Mouse (Mus musculus) MEL (cell line): ENCODE data around the gene Btbd1. TPM values are rescaled to one million over a fixed set of nuclear protein-coding genes. Genes with fewer than 3 reads are reported as not detected.

Source experiments
- DNase-seq: peaks from one replicate; pipeline ENCODE4 v3.0.0; 2011; ENCODE audit warnings: low read depth, low spot score
- H3K27ac ChIP-seq: 2 replicates; pipeline ENCODE4 v1.5.1; 2012; ENCODE audit warnings: low read depth, mild to moderate bottlenecking, control low read depth, low read length, moderate library complexity; ENCODE audit not compliant: control insufficient read depth
- H3K27me3 ChIP-seq, 2 experiments: fragments of 150-350 bp in 1 of 2; sonication (generic) in 1 of 2; 2 replicates each; pipeline ENCODE4 v1.6.1; 2012; ENCODE audit warnings: low read length in 2 of 2, mild to moderate bottlenecking in 2 of 2, improper control_type of control experiment in 1 of 2, moderate library complexity in 1 of 2; ENCODE audit not compliant: insufficient read depth in 2 of 2, control insufficient read depth in 1 of 2
- H3K36me3 ChIP-seq, 2 experiments: 2 replicates each; pipeline ENCODE4 v1.6.1; 2012 to 2014; ENCODE audit warnings: low read length in 2 of 2, improper control_type of control experiment in 1 of 2, inconsistent platforms in 1 of 2, mild to moderate bottlenecking in 1 of 2; ENCODE audit not compliant: insufficient read depth in 2 of 2, control insufficient read depth in 1 of 2
- H3K4me1 ChIP-seq, 2 experiments: fragments of 150-350 bp in 1 of 2; sonication (generic) in 1 of 2; 2 replicates each; pipeline ENCODE4 v1.6.1; 2012; ENCODE audit warnings: low read length in 2 of 2, improper control_type of control experiment in 1 of 2, mild to moderate bottlenecking in 1 of 2; ENCODE audit not compliant: insufficient read depth in 2 of 2, control insufficient read depth in 1 of 2
- H3K4me3 ChIP-seq, 2 experiments: fragments of 150-350 bp in 1 of 2; sonication (generic) in 1 of 2; 2 replicates each; pipeline ENCODE4 v1.5.1; 2012; ENCODE audit warnings: low read depth in 2 of 2, low read length in 2 of 2, mild to moderate bottlenecking in 2 of 2, moderate library complexity in 2 of 2, control low read depth in 1 of 2, improper control_type of control experiment in 1 of 2; ENCODE audit not compliant: control insufficient read depth in 1 of 2, insufficient read depth in 1 of 2
- H3K79me2 ChIP-seq: 2 replicates; pipeline ENCODE4 v1.6.1; 2012; ENCODE audit warnings: mild to moderate bottlenecking, low read length, moderate library complexity; ENCODE audit not compliant: control insufficient read depth, poor library complexity, insufficient read depth
- H3K9ac ChIP-seq: 2 replicates; pipeline ENCODE4 v1.6.1; 2012; ENCODE audit warnings: low read depth, mild to moderate bottlenecking, control low read depth, low read length, moderate library complexity; ENCODE audit not compliant: control insufficient read depth, poor library complexity, severe bottlenecking
- H3K9me3 ChIP-seq: fragments of 150-350 bp; sonication (generic); replicated peaks from 2 replicates; pipeline ENCODE4 v1.6.1; 2012; ENCODE audit warnings: mild to moderate bottlenecking, low read length, improper control_type of control experiment, moderate library complexity; ENCODE audit not compliant: insufficient read depth
- BHLHE40 ChIP-seq: IDR thresholded peaks from 2 replicates; pipeline ENCODE4 v1.6.1; 2012; ENCODE audit warnings: low read depth, mild to moderate bottlenecking, inconsistent platforms, low read length, improper control_type of control experiment, borderline replicate concordance
- CHD1 ChIP-seq: IDR thresholded peaks from 2 replicates; pipeline ENCODE4 v1.6.1; 2012; ENCODE audit warnings: low read depth, mild to moderate bottlenecking, inconsistent platforms, low read length, improper control_type of control experiment
- CHD2 ChIP-seq: IDR thresholded peaks from 2 replicates; pipeline ENCODE4 v1.6.1; 2011; ENCODE audit warnings: low read length, improper control_type of control experiment
- CTCF ChIP-seq, 3 experiments: IDR thresholded peaks in 2 of 3; conservative IDR thresholded peaks in 1 of 3; 2 replicates each; pipeline ENCODE4 v1.5.1; 2011 to 2012; ENCODE audit warnings: low read length in 3 of 3, low read depth in 2 of 3, mild to moderate bottlenecking in 2 of 3, improper control_type of control experiment in 1 of 3, inconsistent platforms in 1 of 3, mixed read lengths in 1 of 3, moderate library complexity in 1 of 3; ENCODE audit not compliant: control insufficient read depth in 1 of 3, insufficient read depth in 1 of 3, poor library complexity in 1 of 3, severe bottlenecking in 1 of 3
- EP300 ChIP-seq, 2 experiments: IDR thresholded peaks; 2 replicates each; pipeline ENCODE4 v1.6.1; 2011; ENCODE audit warnings: improper control_type of control experiment in 2 of 2, low read length in 2 of 2, low read depth in 1 of 2, mild to moderate bottlenecking in 1 of 2
- GABPA ChIP-seq: IDR thresholded peaks from 2 replicates; pipeline ENCODE4 v1.6.1; 2012; ENCODE audit warnings: low read depth, mild to moderate bottlenecking, inconsistent platforms, low read length, improper control_type of control experiment, moderate library complexity
- MAZ ChIP-seq: IDR thresholded peaks from 2 replicates; pipeline ENCODE4 v1.6.1; 2012; ENCODE audit warnings: low read depth, mild to moderate bottlenecking, inconsistent platforms, low read length, improper control_type of control experiment
- MEF2A ChIP-seq: IDR thresholded peaks from 2 replicates; pipeline ENCODE4 v1.6.1; 2014; ENCODE audit warnings: low read depth, mild to moderate bottlenecking, inconsistent platforms, low read length, improper control_type of control experiment; ENCODE audit not compliant: poor library complexity, insufficient replicate concordance, severe bottlenecking; ENCODE audit errors: extremely low read depth
- NELFE ChIP-seq: IDR thresholded peaks from 2 replicates; pipeline ENCODE4 v1.6.1; 2011; ENCODE audit warnings: low read depth, low read length, improper control_type of control experiment
- POLR2AphosphoS2 ChIP-seq: IDR thresholded peaks from 2 replicates; pipeline ENCODE4 v1.6.1; 2011; ENCODE audit warnings: low read length, improper control_type of control experiment
- RAD21 ChIP-seq: IDR thresholded peaks from 2 replicates; pipeline ENCODE4 v1.6.1; 2011; ENCODE audit warnings: mild to moderate bottlenecking, low read depth, low read length, improper control_type of control experiment
- RCOR1 ChIP-seq: IDR thresholded peaks from 2 replicates; pipeline ENCODE4 v1.6.1; 2012; ENCODE audit warnings: low read depth, mild to moderate bottlenecking, inconsistent platforms, low read length, improper control_type of control experiment
- SMC3 ChIP-seq: IDR thresholded peaks from 2 replicates; pipeline ENCODE4 v1.6.1; 2011; ENCODE audit warnings: low read depth, low read length, improper control_type of control experiment
- TAL1 ChIP-seq: IDR thresholded peaks from 2 replicates; pipeline ENCODE4 v1.6.1; 2012; ENCODE audit warnings: mild to moderate bottlenecking, inconsistent platforms, low read length, moderate library complexity, mixed read lengths
- TBP ChIP-seq: IDR thresholded peaks from 2 replicates; pipeline ENCODE4 v1.8.0; 2011; ENCODE audit warnings: low read depth, low read length, improper control_type of control experiment
- ZMIZ1 ChIP-seq: IDR thresholded peaks from 2 replicates; pipeline ENCODE4 v1.6.1; 2012; ENCODE audit warnings: low read depth, mild to moderate bottlenecking, inconsistent platforms, low read length, improper control_type of control experiment, moderate library complexity
- ZNF384 ChIP-seq: IDR thresholded peaks from 2 replicates; pipeline ENCODE4 v1.6.1; 2012; ENCODE audit warnings: low read depth, mild to moderate bottlenecking, inconsistent platforms, low read length, improper control_type of control experiment
- polyA plus RNA-seq, 2 experiments: library from polyadenylated mRNA; stranded (reverse) in 1 of 2; unstranded in 1 of 2; fragments of >175 nt in 1 of 2; fragments of >200 nt in 1 of 2; gene quantifications; 2 replicates each; pipeline versions ENCODE4 v1.2.1 to v1.2.4; 2012; ENCODE audit warnings: low replicate concordance in 2 of 2, low read depth in 1 of 2; ENCODE audit not compliant: insufficient read length in 2 of 2, insufficient read depth in 1 of 2, missing spikeins in 1 of 2
- total RNA-seq: library from RNA; depleted of rRNA; stranded (reverse); fragments of 300-350 nt; gene quantifications from 2 replicates; pipeline ENCODE4 v1.2.3, GENCODE M21; 2012

Btbd1 gene
- total and polyA plus RNA-seq, 3 experiments = 31.0 to 62.0 TPM; not detected in 1

- Histone ChIP-seq H3K4me3 (no peak overlapping the region), H3K9me3 (no peaks in the 10 kb centered on the region), H3K27me3 (no peaks in the 10 kb centered on the region), H3K36me3 (no peaks in the 10 kb centered on the region), H3K4me1 (peaks cover 0 to 17% of the 10 kb centered on the region in 2 experiments; a peak in 3 of 4 replicates), H3K79me2 (no peaks in the 10 kb centered on the region), H3K9ac (no peak overlapping the region), H3K27ac (no peak overlapping the region)
- peak; percentile 17 for DNase-seq
- TF ChIP-seq RAD21 (no peak), MAZ (no peak), ZMIZ1 (no peak), MEF2A (no peak), CHD1 (no peak)
These were observed 31.8 kb upstream of the Btbd1 start for GRCm38 (mm10) chr7:81860996-81861395.

DNA sequence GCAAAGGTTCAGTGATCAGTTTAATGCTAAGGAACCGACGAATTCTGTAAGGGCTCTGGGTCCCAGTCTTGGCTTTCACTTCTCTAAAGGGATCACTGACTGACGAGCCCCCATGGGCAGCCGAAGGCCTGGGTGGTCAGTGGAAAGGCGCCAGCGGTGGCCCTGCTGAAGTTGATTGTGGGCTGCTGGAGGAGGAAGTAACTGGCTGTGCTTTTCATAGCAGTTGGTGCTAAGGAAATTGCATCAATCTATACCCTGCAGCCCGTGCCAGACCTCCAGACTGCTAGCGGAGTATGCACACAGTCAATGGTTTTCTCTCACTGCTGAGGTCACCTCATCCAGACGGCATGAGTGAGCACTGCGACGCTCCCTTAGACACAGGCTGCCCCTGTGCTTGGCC, 30.8 kb upstream of the Btbd1 start:
- Histone ChIP-seq H3K4me3 (peak overlapping the region in 1 of 2 experiments; percentile 20; a peak in 1 of 4 replicates), H3K27ac (no peak overlapping the region), H3K9me3 (no peaks in the 10 kb centered on the region), H3K9ac (no peak overlapping the region), H3K27me3 (no peaks in the 10 kb centered on the region), H3K4me1 (peaks cover 0 to 17% of the 10 kb centered on the region in 2 experiments; a peak in 3 of 4 replicates), H3K79me2 (no peaks in the 10 kb centered on the region), H3K36me3 (no peaks in the 10 kb centered on the region)
- no peak for TF ChIP-seq GABPA
- no peak for TF ChIP-seq TAL1
- no peak for TF ChIP-seq CTCF (IDR thresholded peaks at IDR 0.05 in 2 of 3, conservative IDR thresholded peaks at IDR 0.05 in 1 of 3; ENCODE audit: control insufficient read depth in 1 of 3, insufficient read depth in 1 of 3, low read depth in 2 of 3, low read length in 3 of 3, poor library complexity in 1 of 3, severe bottlenecking in 1 of 3)
- TF ChIP-seq RCOR1 = no peak
- no peak for TF ChIP-seq SMC3
- no peak for TF ChIP-seq ZNF384
- no peak for TF ChIP-seq EP300 (IDR thresholded peaks at IDR 0.05; ENCODE audit: low read depth in 1 of 2, low read length in 2 of 2)
- no peak for TF ChIP-seq POLR2AphosphoS2
- TF ChIP-seq CHD2 = no peak
- TF ChIP-seq NELFE = no peak
- DNase-seq = peak; percentile 41

DNA sequence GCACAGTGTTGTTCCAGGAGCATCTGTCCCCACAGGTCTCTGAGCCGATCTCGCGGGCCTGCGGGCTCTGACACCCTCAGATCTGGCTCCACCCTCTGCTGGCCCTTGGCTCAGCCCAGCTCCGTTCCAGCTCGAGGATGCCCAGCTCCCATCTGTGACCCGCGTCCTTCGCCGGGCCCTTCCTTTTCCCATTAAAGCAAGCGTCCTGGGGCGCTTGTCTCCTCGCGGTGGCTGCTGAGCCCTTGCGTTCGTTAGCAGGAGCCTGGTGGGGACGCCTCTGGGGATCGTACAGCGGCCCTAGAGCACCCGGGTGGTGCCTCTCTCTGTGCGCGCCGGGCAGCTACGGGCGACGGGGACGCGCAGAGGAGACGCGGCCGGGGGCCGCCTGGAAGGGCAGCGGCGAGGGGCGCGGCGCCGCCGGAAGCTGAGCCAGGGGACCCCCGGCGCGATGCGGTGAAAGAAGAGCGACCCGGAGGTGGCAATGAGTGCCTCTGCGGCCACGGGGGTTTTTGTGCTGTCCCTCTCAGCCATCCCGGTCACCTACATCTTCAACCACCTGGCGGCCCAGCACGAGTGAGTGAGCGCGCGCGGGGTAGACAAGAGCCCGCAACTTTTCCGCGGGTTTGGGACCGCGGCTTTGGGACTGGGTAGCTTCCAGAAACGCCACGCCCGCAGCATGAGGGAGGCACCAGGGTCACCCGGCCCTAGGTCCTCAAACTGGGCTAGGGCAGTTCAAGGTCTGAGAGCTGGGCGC, 29.9 kb upstream of the Btbd1 start, which contains the start of gene Tm6sf1:
Gene Tm6sf1 (plus strand): TSS at position 34 of the 754 bp plus-strand sequence.
- H3K27ac ChIP-seq = no peak within 1 kb of the TSS
- H3K4me1 ChIP-seq = peaks cover 0 to 17% of the 10 kb centered on the region in 2 experiments; a peak in 3 of 4 replicates
- no peaks in the 10 kb centered on the region for H3K79me2 ChIP-seq
- H3K9ac ChIP-seq = peak within 1 kb of the TSS; percentile 20
- H3K27me3 ChIP-seq = no peaks in the 10 kb centered on the region
- H3K9me3 ChIP-seq = no peaks in the 10 kb centered on the region
- H3K4me3 ChIP-seq = peak within 1 kb of the TSS; percentile 12 to 43; a peak in 2 of 4 replicates
- no peak for TF ChIP-seq NELFE
- no peak for TF ChIP-seq RCOR1
- no peak for TF ChIP-seq TBP
- no peak for TF ChIP-seq BHLHE40
- TF ChIP-seq CHD2 = no peak
- no peak for TF ChIP-seq SMC3
- H3K36me3 ChIP-seq = no peaks in the 10 kb centered on the region; a peak in 1 of 4 replicates
- no peak for DNase-seq
